Mouse (Mus musculus) bone marrow macrophage, adult 2 months (primary cell): ENCODE data around the gene Tspan9. TPM values are rescaled to one million over a fixed set of nuclear protein-coding genes. Genes with fewer than 3 reads are reported as not detected.

ENCODE experiments used
- H3K27ac ChIP-seq: 2 replicates; pipeline ENCODE4 v1.5.1; 2012; ENCODE audit warnings: low read depth, low read length; ENCODE audit not compliant: insufficient read depth
- H3K4me1 ChIP-seq: 2 replicates; pipeline ENCODE4 v1.6.1; 2012; ENCODE audit warnings: low read length; ENCODE audit not compliant: control insufficient read depth, insufficient read depth
- H3K4me3 ChIP-seq: 2 replicates; pipeline ENCODE4 v1.5.1; 2012; ENCODE audit warnings: mild to moderate bottlenecking, low read length, moderate library complexity; ENCODE audit not compliant: insufficient read depth
- CTCF ChIP-seq: IDR thresholded peaks from 2 replicates; pipeline ENCODE4 v1.5.1; 2012; ENCODE audit warnings: low read depth, mild to moderate bottlenecking, low read length, moderate library complexity
- POLR2A ChIP-seq: IDR thresholded peaks from 2 replicates; pipeline ENCODE4 v1.6.1; 2012; ENCODE audit warnings: mild to moderate bottlenecking, low read depth, low read length, borderline replicate concordance
- polyA plus RNA-seq: library from polyadenylated mRNA; stranded (reverse); fragments of >200 nt; gene quantifications from 2 replicates; pipeline ENCODE4 v1.2.4, GENCODE M21; 2012; ENCODE audit not compliant: missing spikeins, insufficient read depth, insufficient read length

Tspan9 gene
- polyA plus RNA-seq, 1 experiment, result 1.7 TPM

DNA sequence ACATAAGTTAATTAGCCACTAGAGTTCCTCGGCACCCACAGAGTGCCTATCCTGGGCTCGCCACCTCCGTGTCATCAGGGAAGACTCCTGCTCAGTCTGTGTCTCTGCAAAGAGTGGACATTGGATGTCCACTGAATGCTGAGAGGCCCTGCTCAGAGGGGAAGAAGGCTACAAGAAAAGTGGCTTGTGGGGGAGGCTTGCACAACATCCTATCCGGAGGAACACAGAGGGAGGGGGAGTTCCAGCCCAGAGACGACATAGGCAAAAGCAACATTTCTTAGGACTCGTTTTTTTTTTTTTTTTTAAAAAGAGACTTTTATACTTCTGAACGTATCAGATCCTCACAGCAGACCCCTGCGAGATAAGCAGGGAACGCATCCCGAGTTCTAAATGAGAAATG is 98.7 kb downstream of the Tspan9 start:
- TF ChIP-seq POLR2A, result no peak
- TF ChIP-seq CTCF, result no peak
- Histone ChIP-seq H3K4me3 (no peak overlapping the region), H3K27ac (no peak overlapping the region), H3K4me1 (no peaks in the 10 kb centered on the region)

GRCm38 (mm10) chr6:128043486-128043885 is 99.9 kb downstream of the Tspan9 start:
- no peak overlapping the region for H3K4me3 ChIP-seq
- TF ChIP-seq POLR2A, result no peak
- H3K27ac ChIP-seq, result no peak overlapping the region
- H3K4me1 ChIP-seq, result no peaks in the 10 kb centered on the region

GRCm38 (mm10) chr6:128041836-128042235 is 101.6 kb downstream of the Tspan9 start:
- no peak overlapping the region for H3K4me3 ChIP-seq
- TF ChIP-seq POLR2A (no peak), CTCF (no peak)
- H3K4me1 ChIP-seq, result no peaks in the 10 kb centered on the region
- H3K27ac ChIP-seq, result no peak overlapping the region

GRCm38 (mm10) chr6:128039077-128039766 is 104.2 kb downstream of the Tspan9 start:
- H3K4me1 ChIP-seq, result no peaks in the 10 kb centered on the region
- no peak overlapping the region for H3K27ac ChIP-seq

GRCm38 (mm10) chr6:128038568-128038967 is 104.8 kb downstream of the Tspan9 start:
- H3K4me1 ChIP-seq, result no peaks in the 10 kb centered on the region
- no peak overlapping the region for H3K4me3 ChIP-seq
- no peak overlapping the region for H3K27ac ChIP-seq
- TF ChIP-seq POLR2A (no peak), CTCF (no peak)

More at GRCm38 (mm10) chr6:128039077-128039766, 104.2 kb downstream of the Tspan9 start:
- H3K4me3 ChIP-seq, result no peak overlapping the region
- TF ChIP-seq CTCF (no peak), POLR2A (no peak)

GRCm38 (mm10) chr6:128036597-128036996 is 106.8 kb downstream of the Tspan9 start:
- Histone ChIP-seq H3K4me3 (no peak overlapping the region), H3K27ac (no peak overlapping the region), H3K4me1 (no peaks in the 10 kb centered on the region)
- TF ChIP-seq CTCF (no peak), POLR2A (no peak)

- H3K4me1 ChIP-seq, result no peaks in the 10 kb centered on the region
- no peak overlapping the region for H3K27ac ChIP-seq
- TF ChIP-seq POLR2A, result no peak
- TF ChIP-seq CTCF, result no peak
- H3K4me3 ChIP-seq, result no peak overlapping the region
Measured at GRCm38 (mm10) chr6:128035930-128036309, 107.5 kb downstream of the Tspan9 start.

GRCm38 (mm10) chr6:128035250-128035929 is 108.0 kb downstream of the Tspan9 start:
- no peaks in the 10 kb centered on the region for H3K4me1 ChIP-seq
- TF ChIP-seq CTCF, result no peak
- no peak for TF ChIP-seq POLR2A
- no peak overlapping the region for H3K4me3 ChIP-seq
- H3K27ac ChIP-seq, result no peak overlapping the region

- Histone ChIP-seq H3K27ac (no peak overlapping the region), H3K4me1 (no peaks in the 10 kb centered on the region), H3K4me3 (no peak overlapping the region)
- TF ChIP-seq CTCF (no peak), POLR2A (no peak)
Measured at GRCm38 (mm10) chr6:128034317-128035249, 108.8 kb downstream of the Tspan9 start.
